Mouse (Mus musculus): Measurements from ENCODE around the gene Cdc7.
A peak's percentile ranks its signal among the peaks of the same experiment; 100 is the strongest.

DNA sequence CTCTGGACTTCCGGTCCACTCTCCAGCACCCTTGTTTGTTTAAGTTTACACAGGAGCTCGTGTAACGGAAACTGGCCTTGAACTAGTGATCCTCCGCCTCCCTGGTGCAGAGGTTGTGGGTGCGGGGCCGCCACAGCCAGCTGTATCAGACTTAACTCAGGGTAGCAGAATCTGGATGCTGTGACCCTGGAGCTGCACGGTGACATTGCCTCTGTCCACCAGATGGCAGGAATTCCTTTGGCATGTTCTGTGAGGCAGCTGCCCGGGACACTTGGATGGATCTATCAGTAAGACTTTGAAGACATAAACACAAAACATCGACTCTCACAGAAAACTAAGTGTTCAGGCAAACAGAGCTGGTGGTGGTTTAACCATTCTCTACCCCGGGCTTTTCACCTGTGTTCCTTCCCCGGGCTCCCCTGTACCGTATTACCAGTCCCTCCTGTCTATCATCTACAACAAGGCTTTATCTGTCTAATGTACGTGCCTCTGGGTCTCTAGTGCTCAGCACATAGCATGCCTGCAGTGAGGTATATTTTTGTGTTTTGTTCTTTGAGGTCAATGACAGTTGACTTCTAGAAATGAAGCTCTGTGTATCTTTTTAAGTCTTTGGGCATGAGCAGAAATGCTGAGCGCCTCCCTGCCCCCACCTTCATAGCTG is 26.6 kb downstream of the Cdc7 start:
- TF ChIP-seq CTCF (conservative IDR thresholded peaks at IDR 0.05; ENCODE audit: low read length) (peak; percentile 14; the same call in 1 of the 2 replicates), NANOG (IDR thresholded peaks at IDR 0.05; ENCODE audit: borderline replicate concordance, low read length) (no peak)
